Mouse (Mus musculus) liver, postnatal 0 days (tissue): Measurements from ENCODE around the gene Caskin1.

Experiments
- CTCF ChIP-seq: sonication (generic); IDR thresholded peaks from 2 replicates; pipeline ENCODE4 v1.5.1; 2016; ENCODE audit warnings: antibody characterized with exemption, low read depth
- EP300 ChIP-seq: IDR thresholded peaks from 2 replicates; pipeline ENCODE4 v1.6.1; 2016; ENCODE audit warnings: antibody characterized with exemption, low read depth, mild to moderate bottlenecking

DNA sequence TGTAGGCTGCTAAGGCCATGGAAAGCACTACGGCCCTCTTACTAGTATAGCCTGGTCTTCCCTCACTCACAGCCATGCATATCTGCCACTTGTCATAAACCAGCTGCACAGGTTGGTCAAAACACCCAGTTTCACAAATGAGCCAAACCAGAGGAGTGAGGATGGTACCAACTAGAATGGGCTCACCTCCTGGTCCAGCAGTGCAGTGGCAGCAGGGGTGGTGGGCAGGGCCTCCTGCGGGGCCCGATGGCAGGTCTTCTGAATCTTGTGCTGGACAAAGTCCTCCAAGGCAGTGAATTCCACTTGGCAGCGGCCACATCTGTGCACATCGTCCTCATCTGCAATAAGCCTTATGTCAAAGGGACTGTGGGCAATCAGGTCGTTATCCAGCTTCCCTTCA lies 37.2 kb upstream of the Caskin1 start:
- TF ChIP-seq CTCF (no peak), EP300 (no peak)
